Mouse (Mus musculus) layer of hippocampus, postnatal 14 days (tissue): Measurements from ENCODE around the gene Keg1. TPM values are rescaled to one million over a fixed set of nuclear protein-coding genes. Genes with fewer than 3 reads are reported as not detected.

Experiments used
- DNase-seq, 2 experiments: peaks; one replicate each; pipeline ENCODE4 v3.0.0; 2021 to 2022; ENCODE audit warnings: low spot score in 2 of 2, mixed read lengths in 1 of 2
- total RNA-seq, 2 experiments: library from RNA; stranded (reverse); gene quantifications; 2 replicates each; pipeline ENCODE4 v1.2.3; 2021

The Keg1 gene
- total RNA-seq, 2 experiments from 2014 or later, result not detected

DNA sequence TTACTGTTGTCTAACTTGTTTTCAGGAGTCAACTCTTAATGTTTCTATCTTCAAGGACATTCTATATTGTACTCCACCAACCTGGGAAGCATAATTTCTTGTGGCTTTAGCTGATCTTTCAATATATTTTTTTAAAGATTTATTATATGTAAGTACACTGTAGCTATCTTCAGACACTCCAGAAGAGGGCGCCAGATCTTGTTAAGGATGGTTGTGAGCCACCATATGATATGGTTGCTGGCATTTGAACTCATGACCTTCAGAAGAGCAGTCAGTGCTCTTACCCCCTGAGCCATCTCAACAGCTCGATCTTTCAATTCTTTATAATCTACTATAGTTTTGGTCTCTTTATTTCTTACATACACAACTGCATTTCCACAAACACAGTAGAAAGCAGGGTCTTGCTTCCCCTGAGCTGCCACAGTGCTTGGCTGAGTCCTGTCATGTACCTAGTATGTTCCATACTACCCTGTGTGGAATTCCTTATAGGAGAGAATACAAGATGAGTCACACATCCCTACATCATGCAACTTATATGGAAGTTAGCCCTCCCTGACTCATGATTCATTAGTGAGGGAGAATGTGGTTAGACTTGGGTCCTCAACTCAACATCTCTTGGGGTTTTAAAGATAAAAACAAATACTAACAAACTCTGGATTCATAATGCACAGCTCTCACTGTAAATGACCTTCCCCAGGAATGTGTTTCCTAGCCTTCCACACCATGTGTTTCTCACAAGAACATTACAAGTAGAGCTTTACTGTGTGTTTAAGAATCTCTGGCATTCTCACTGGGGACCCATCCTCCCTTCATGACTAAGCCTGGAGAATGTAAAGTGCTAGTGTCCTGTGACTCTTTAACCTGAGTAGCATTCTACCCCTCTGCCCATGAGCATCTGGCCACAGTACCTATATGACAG lies 66.9 kb downstream of the Keg1 start:
- no peak for DNase-seq

DNA sequence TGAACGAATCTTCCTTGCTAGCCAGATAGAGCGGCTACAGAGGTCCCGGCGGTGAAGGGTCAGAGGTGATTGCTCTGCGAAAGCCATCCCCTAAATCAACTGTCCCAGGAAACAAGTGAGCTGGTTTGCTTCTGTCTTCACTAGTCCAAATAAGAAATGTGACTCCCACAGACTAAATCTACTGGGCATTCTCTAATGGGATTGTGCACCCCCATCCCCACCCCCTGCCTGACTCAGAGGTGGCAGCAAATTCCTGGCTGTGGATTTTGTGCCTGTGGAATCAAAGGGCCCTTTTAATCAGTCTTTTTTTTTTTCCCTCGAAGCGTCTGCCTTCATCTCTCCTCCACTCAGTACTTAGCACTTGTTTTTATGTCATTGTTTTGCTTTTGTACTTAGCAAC lies 69.7 kb downstream of the Keg1 start, which contains the start of gene Cntf:
Cntf (minus strand) TSS at position 325 of the 400 bp plus-strand sequence.
- DNase-seq, result no peak

Other genes with a start within 250 kb of the Keg1 start
- 1 to 10 TPM; 5.4 to 5.6 TPM for gene Mpeg1, start 235.0 kb upstream of the Keg1 start, total RNA-seq
- gene Dtx4, start 194.3 kb upstream of the Keg1 start, total RNA-seq, result 10 to 100 TPM; 37.0 to 41.8 TPM
- 1 to 10 TPM; 1.6 to 2.2 TPM for gene Fam111a, start 150.0 kb upstream of the Keg1 start, total RNA-seq
- gene Gm4952, start 95.8 kb upstream of the Keg1 start, total RNA-seq, result under 1 TPM; 0.14 to 0.33 TPM
- gene Glyat, start 62.5 kb upstream of the Keg1 start, total RNA-seq, result under 1 TPM; 0.21 to 0.24 TPM
- not detected for gene Olfr1442, start 25.3 kb upstream of the Keg1 start, total RNA-seq
- not detected for gene Olfr1443, start 17.7 kb upstream of the Keg1 start, total RNA-seq
- 1 to 10 TPM; 3.0 to 4.7 TPM for gene Cntf, start 69.8 kb downstream of the Keg1 start, total RNA-seq
- gene Zfp91, start 100.3 kb downstream of the Keg1 start, total RNA-seq, result 10 to 100 TPM; 89.1 to 95.0 TPM
- gene Lpxn, start 100.4 kb downstream of the Keg1 start, total RNA-seq, result 1 to 10 TPM; 1.9 to 2.0 TPM
- gene Gm5244, start 150.9 kb downstream of the Keg1 start, total RNA-seq, result not detected
- not detected for gene Olfr1444, start 161.5 kb downstream of the Keg1 start, total RNA-seq
- not detected for gene Olfr1445, start 188.1 kb downstream of the Keg1 start, total RNA-seq
- gene Olfr1446, start 197.7 kb downstream of the Keg1 start, total RNA-seq, result not detected
- gene Olfr1447, start 208.0 kb downstream of the Keg1 start, total RNA-seq, result not detected
- gene Olfr1448, start 228.6 kb downstream of the Keg1 start, total RNA-seq, result not detected
- gene Olfr1449, start 235.1 kb downstream of the Keg1 start, total RNA-seq, result not detected